8 mouse cellular contexts compared by ENCODE assay signal in the genomic region with DNA sequence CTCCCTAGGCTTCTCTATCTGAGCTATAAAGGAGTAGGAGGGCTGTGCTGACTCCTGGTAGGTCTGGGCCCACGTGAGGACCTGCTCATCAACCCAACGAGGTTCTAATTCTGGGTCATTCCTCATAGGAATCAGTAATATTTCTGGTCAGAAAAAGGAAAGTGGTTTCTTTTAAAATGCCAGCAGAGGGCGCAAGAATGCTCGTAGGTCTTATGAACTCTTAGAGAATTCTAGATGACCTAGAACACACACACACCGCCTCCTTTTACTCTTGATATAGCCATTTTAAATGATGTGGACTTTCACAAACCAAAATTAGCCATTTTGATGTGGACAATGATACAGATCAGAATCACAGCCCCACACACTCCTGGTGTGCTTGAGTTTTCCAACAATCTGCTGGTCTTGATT. TPM values are rescaled to one million over a fixed set of nuclear protein-coding genes. Genes with fewer than 3 reads are reported as not detected.
DNase-seq lines count a peak whose midpoint lies in the region; ATAC-seq and TF ChIP-seq lines count a peak whose summit lies in the region.

No protein-coding gene starts in this region.

- no peak overlapping the region for H3K4me2 ChIP-seq in embryonic facial prominence, embryonic 11.5 days (ENCODE audit: low read depth, low read length)
- 0 out of 2 replicates have a peak overlapping the region, but pooled peaks have one; percentile 76 for H3K4me2 ChIP-seq in hindbrain, embryonic 12.5 days (replicated peaks)
- peak overlapping the region; percentile 2; the same call in 1 of the 2 replicates for H3K4me2 ChIP-seq in liver, postnatal 0 days (ENCODE audit: low read depth, low read length)

- no peak for ATAC-seq in embryonic facial prominence, embryonic 11.5 days (replicated peaks; ENCODE audit: insufficient number of reproducible peaks, low FRiP score, low TSS enrichment, low read depth)
- no peak for ATAC-seq in hindbrain, embryonic 12.5 days (ENCODE audit: low FRiP score)
- ATAC-seq in liver, postnatal 0 days: no peak

- H3K27ac ChIP-seq in layer of hippocampus, adult 2 months: peak overlapping the region; percentile 91; the same call in 1 of the 2 replicates
- H3K27ac ChIP-seq in embryonic facial prominence, embryonic 11.5 days (replicated peaks; ENCODE audit: low read depth, low read length): no peak overlapping the region
- no peak overlapping the region for H3K27ac ChIP-seq in hindbrain, embryonic 12.5 days
- no peak overlapping the region for H3K27ac ChIP-seq in liver, postnatal 0 days (ENCODE audit: low read depth)

- no peaks in the 10 kb centered on the region for H3K27me3 ChIP-seq in embryonic facial prominence, embryonic 11.5 days (ENCODE audit: control insufficient read depth, insufficient read depth, low read length)
- no peaks in the 10 kb centered on the region for H3K27me3 ChIP-seq in hindbrain, embryonic 12.5 days
- no peaks in the 10 kb centered on the region for H3K27me3 ChIP-seq in liver, postnatal 0 days (ENCODE audit: insufficient read depth, low read length)

- H3K9ac ChIP-seq in embryonic facial prominence, embryonic 11.5 days (replicated peaks; ENCODE audit: low read length): 0 out of 2 replicates have a peak overlapping the region, but pooled peaks have one; percentile 29
- no peak overlapping the region for H3K9ac ChIP-seq in hindbrain, embryonic 12.5 days
- no peak overlapping the region for H3K9ac ChIP-seq in liver, postnatal 0 days (replicated peaks)

- H3K4me3 ChIP-seq in layer of hippocampus, adult 2 months: peak overlapping the region; percentile 42
- H3K4me3 ChIP-seq in embryonic facial prominence, embryonic 11.5 days (ENCODE audit: low read depth, low read length): no peak overlapping the region
- no peak overlapping the region for H3K4me3 ChIP-seq in hindbrain, embryonic 12.5 days
- H3K4me3 ChIP-seq in liver, postnatal 0 days (ENCODE audit: low read depth, low read length): no peak overlapping the region

- 5% methylated on average over 5 of the region's 5 CpGs for WGBS in embryonic facial prominence, embryonic 11.5 days
- 2% methylated on average over 5 of the region's 5 CpGs for WGBS in hindbrain, embryonic 12.5 days
- 6% methylated on average over 5 of the region's 5 CpGs for WGBS in liver, postnatal 0 days (ENCODE audit: insufficient replicate concordance)

- no peak for TF ChIP-seq EP300 in liver, postnatal 0 days (IDR thresholded peaks at IDR 0.05; ENCODE audit: low read depth)

- DNase-seq in layer of hippocampus, adult 2 months (ENCODE audit: low spot score in 2 of 2): peak; percentile 19 to 52
- DNase-seq in layer of hippocampus, adult 9-11 months: no peak
- peak; percentile 90 for DNase-seq in NIH3T3 (ENCODE audit: low read depth)
- peak; percentile 89 for DNase-seq in embryonic facial prominence, embryonic 11.5 days (ENCODE audit: low spot score)
- peak; percentile 38 for DNase-seq in liver, postnatal 0 days
- peak; percentile 42 for DNase-seq in skeletal muscle tissue, adult 2 months (ENCODE audit: low read depth, low spot score)
- no peak for DNase-seq in ovary, postnatal 36 days (ENCODE audit: low spot score)

- H3K4me1 ChIP-seq in embryonic facial prominence, embryonic 11.5 days (ENCODE audit: control insufficient read depth, insufficient read depth, low read length): no peaks in the 10 kb centered on the region; the same call in 1 of the 2 replicates
- peaks cover 26% of the 10 kb centered on the region for H3K4me1 ChIP-seq in hindbrain, embryonic 12.5 days
- H3K4me1 ChIP-seq in liver, postnatal 0 days (ENCODE audit: insufficient read depth): peaks cover 31% of the 10 kb centered on the region

- TF ChIP-seq CTCF in layer of hippocampus, adult 2 months (conservative IDR thresholded peaks at IDR 0.05): peak; percentile 82
- TF ChIP-seq CTCF in liver, postnatal 0 days (IDR thresholded peaks at IDR 0.05; ENCODE audit: low read depth): peak; percentile 73

- H3K9me3 ChIP-seq in embryonic facial prominence, embryonic 11.5 days (replicated peaks; ENCODE audit: control insufficient read depth, low read length): no peaks in the 10 kb centered on the region
- no peaks in the 10 kb centered on the region for H3K9me3 ChIP-seq in hindbrain, embryonic 12.5 days (replicated peaks)
- no peaks in the 10 kb centered on the region for H3K9me3 ChIP-seq in liver, postnatal 0 days (ENCODE audit: low read length)

- H3K36me3 ChIP-seq in embryonic facial prominence, embryonic 11.5 days (replicated peaks; ENCODE audit: control insufficient read depth, insufficient read depth, low read depth, low read length): no peaks in the 10 kb centered on the region
- no peaks in the 10 kb centered on the region for H3K36me3 ChIP-seq in hindbrain, embryonic 12.5 days
- H3K36me3 ChIP-seq in liver, postnatal 0 days (replicated peaks; ENCODE audit: insufficient read depth, low read length): no peaks in the 10 kb centered on the region

RNA-seq across cellular contexts. Expression of a gene that starts 42.7 kb away (rescaled TPM):
- 1 to 10 TPM; 1.6 to 2.2 TPM for total RNA-seq in layer of hippocampus, adult 2 months (2021)
- 0.22 and 0.59 TPM in 2 replicates for polyA plus RNA-seq in embryonic facial prominence, embryonic 11.5 days (2014; fragmentation: Nextera tagmentation; extraction: Ambion mirVana)
- 0.93 and 1.6 TPM in 2 replicates for polyA plus RNA-seq in hindbrain, embryonic 12.5 days (2016; fragmentation: Nextera tagmentation; extraction: Ambion mirVana)
- polyA plus RNA-seq in liver, postnatal 0 days (2015; fragmentation: Nextera tagmentation; extraction: Ambion mirVana): not detected in 2 replicates

RNA-seq across cellular contexts. Expression of a gene that starts 47.7 kb away (rescaled TPM):
- total RNA-seq in layer of hippocampus, adult 2 months (2021): 100 to 1,000 TPM; 597 to 622 TPM
- polyA plus RNA-seq in embryonic facial prominence, embryonic 11.5 days (2014; fragmentation: Nextera tagmentation; extraction: Ambion mirVana): 298 and 305 TPM in 2 replicates
- polyA plus RNA-seq in hindbrain, embryonic 12.5 days (2016; fragmentation: Nextera tagmentation; extraction: Ambion mirVana): 404 and 420 TPM in 2 replicates
- 5.9 and 6.2 TPM in 2 replicates for polyA plus RNA-seq in liver, postnatal 0 days (2015; fragmentation: Nextera tagmentation; extraction: Ambion mirVana)

RNA-seq across cellular contexts. Expression of a gene that starts 53.5 kb away (rescaled TPM):
- total RNA-seq in layer of hippocampus, adult 2 months (2021): under 1 TPM; 0.15 to 0.31 TPM
- 0.10 TPM in 1 of 2 replicates, not detected in the other for polyA plus RNA-seq in embryonic facial prominence, embryonic 11.5 days (2014; fragmentation: Nextera tagmentation; extraction: Ambion mirVana)
- 0.36 and 0.39 TPM in 2 replicates for polyA plus RNA-seq in hindbrain, embryonic 12.5 days (2016; fragmentation: Nextera tagmentation; extraction: Ambion mirVana)
- polyA plus RNA-seq in liver, postnatal 0 days (2015; fragmentation: Nextera tagmentation; extraction: Ambion mirVana): not detected in 2 replicates

Comparison
In these comparisons a context has a peak if more than half of its experiments do, and no peak if none do; other contexts are left out.
1. DNase-seq: peak in layer of hippocampus, adult 2 months (2 of 2), NIH3T3 (single experiment), embryonic facial prominence, embryonic 11.5 days (single experiment), liver, postnatal 0 days (single experiment) and skeletal muscle tissue, adult 2 months (single experiment); none in layer of hippocampus, adult 9-11 months (single experiment) and ovary, postnatal 36 days (single experiment).
2. RNA of a gene that starts 47.7 kb away (polyA plus RNA-seq): 404 to 420 TPM in hindbrain, embryonic 12.5 days and 298 to 305 TPM in embryonic facial prominence, embryonic 11.5 days; 5.9 to 6.2 TPM in liver, postnatal 0 days; every median in the first group is over 10 times any median in the second.